Mouse (Mus musculus) liver, adult 2 months (tissue): Measurements from ENCODE around the gene Tapbp.

Source experiments
- CTCF ChIP-seq: fragments of 200-500 bp; IDR thresholded peaks from 2 replicates; pipeline ENCODE4 v1.5.1; 2011; ENCODE audit warnings: low read depth, low read length, control low read depth
- POLR2A ChIP-seq: fragments of 200-500 bp; IDR thresholded peaks from 2 replicates; pipeline ENCODE4 v1.6.1; 2011; ENCODE audit warnings: low read length, control low read depth; ENCODE audit not compliant: insufficient read depth; ENCODE audit errors: extremely low read depth

DNA sequence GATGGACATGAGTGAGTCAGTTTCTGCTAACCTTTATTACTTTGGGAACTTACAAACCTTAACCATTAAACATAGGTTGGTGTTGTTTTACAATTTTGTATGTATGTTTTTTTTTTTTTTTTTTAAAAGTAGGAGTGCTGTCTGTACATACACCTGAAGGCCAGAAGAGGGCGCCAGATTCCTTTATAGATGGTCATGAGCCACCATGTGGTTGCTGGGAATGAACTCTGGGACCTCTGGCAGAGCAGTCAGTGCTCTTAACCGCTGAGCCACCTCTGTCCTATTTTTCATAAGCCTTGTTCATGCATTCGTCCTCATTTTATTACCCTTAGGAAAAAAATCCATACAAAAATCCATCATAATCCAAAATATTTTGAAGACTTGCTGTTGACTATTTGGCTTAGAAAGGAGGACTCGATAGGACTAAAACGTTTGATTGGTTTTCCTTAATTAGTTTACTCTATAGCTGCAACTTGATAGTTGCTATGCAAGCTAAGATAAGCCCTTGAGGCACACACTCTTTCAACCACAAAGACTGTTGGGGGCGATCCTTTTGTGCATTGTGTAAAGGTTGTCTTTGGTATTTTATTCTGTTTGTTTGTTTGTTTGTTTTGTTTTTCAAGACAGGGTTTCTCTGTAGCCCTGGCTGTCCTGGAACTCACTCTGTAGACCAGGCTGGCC, 18.4 kb upstream of the Tapbp start:
- TF ChIP-seq CTCF (peak; percentile 53), POLR2A (no peak)
